Mouse (Mus musculus): ENCODE measurements at regions not wholly inside any gene's neighbourhood (a gene's known extent, or its start where the extent isn't known, plus 50 kb on each side); places are given as distances from the start of the nearest gene placed in this dataset.

- H3K9ac ChIP-seq (ENCODE audit: low read length) = no peak overlapping the region
- H3K27ac ChIP-seq (ENCODE audit: low read length) = no peak overlapping the region
- ATAC-seq (ENCODE audit: low read depth) = no peak
- no peak overlapping the region for H3K4me3 ChIP-seq (ENCODE audit: low read length)
- H3K4me2 ChIP-seq (ENCODE audit: low read depth, low read length) = no peak overlapping the region
- H3K27me3 ChIP-seq (ENCODE audit: control insufficient read depth, insufficient read depth, low read depth, low read length) = peaks cover 4% of the 10 kb centered on the region; the same call in 1 of the 2 replicates
- WGBS = 43% methylated on average over 7 of the region's 7 CpGs
- no peaks in the 10 kb centered on the region for H3K4me1 ChIP-seq (replicated peaks; ENCODE audit: control insufficient read depth, insufficient read depth, low read length)
- no peaks in the 10 kb centered on the region for H3K36me3 ChIP-seq (ENCODE audit: control insufficient read depth, insufficient read depth, low read length)
- no peaks in the 10 kb centered on the region for H3K9me3 ChIP-seq (ENCODE audit: control insufficient read depth, low read length)
These were observed 234.7 kb upstream of the Hnrnpa3 start for GRCm38 (mm10) chr2:75424363-75424762.

GRCm38 (mm10) chr2:75424911-75425310, 234.2 kb upstream of the Hnrnpa3 start:
- Histone ChIP-seq H3K4me2 (ENCODE audit: low read depth, low read length) (no peak overlapping the region), H3K9me3 (ENCODE audit: control insufficient read depth, low read length) (no peaks in the 10 kb centered on the region), H3K36me3 (ENCODE audit: control insufficient read depth, insufficient read depth, low read length) (no peaks in the 10 kb centered on the region), H3K27me3 (ENCODE audit: control insufficient read depth, insufficient read depth, low read depth, low read length) (peaks cover 4% of the 10 kb centered on the region; the same call in 1 of the 2 replicates), H3K9ac (ENCODE audit: low read length) (no peak overlapping the region), H3K27ac (ENCODE audit: low read length) (no peak overlapping the region), H3K4me1 (replicated peaks; ENCODE audit: control insufficient read depth, insufficient read depth, low read length) (no peaks in the 10 kb centered on the region), H3K4me3 (ENCODE audit: low read length) (no peak overlapping the region)
- WGBS = 69% methylated on average over 14 of the region's 14 CpGs
- ATAC-seq (ENCODE audit: low read depth) = no peak

DNA sequence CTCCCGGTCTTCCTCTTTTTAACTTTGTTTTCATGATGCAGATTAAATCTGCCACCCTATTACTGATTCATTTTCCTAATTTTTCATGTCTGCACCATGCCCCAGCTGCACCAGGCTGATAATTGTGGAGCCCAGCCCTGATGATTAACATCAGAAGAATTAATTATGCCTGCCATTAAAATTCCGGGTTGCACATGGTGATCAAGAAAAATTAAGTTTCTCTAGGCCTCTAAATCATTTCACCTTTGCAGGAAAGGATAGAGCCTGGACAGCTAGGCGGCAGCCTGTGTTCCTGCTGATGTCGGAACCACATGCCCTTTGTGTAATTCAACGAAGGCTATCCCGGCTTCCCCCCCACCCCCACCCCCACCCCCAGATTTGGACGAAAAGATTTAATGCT, 233.7 kb upstream of the Hnrnpa3 start:
- no peaks in the 10 kb centered on the region for H3K4me1 ChIP-seq (replicated peaks; ENCODE audit: control insufficient read depth, insufficient read depth, low read length)
- H3K36me3 ChIP-seq (ENCODE audit: control insufficient read depth, insufficient read depth, low read length) = no peaks in the 10 kb centered on the region
- no peak overlapping the region for H3K27ac ChIP-seq (ENCODE audit: low read length)
- H3K9ac ChIP-seq (ENCODE audit: low read length) = no peak overlapping the region
- H3K4me3 ChIP-seq (ENCODE audit: low read length) = no peak overlapping the region
- H3K4me2 ChIP-seq (ENCODE audit: low read depth, low read length) = no peak overlapping the region
- H3K27me3 ChIP-seq (ENCODE audit: control insufficient read depth, insufficient read depth, low read depth, low read length) = peaks cover 4% of the 10 kb centered on the region; the same call in 1 of the 2 replicates
- no peak for ATAC-seq (ENCODE audit: low read depth)
- 43% methylated on average over 7 of the region's 7 CpGs for WGBS
- no peaks in the 10 kb centered on the region for H3K9me3 ChIP-seq (ENCODE audit: control insufficient read depth, low read length)

GRCm38 (mm10) chr2:75425791-75426190, 233.3 kb upstream of the Hnrnpa3 start:
- H3K27me3 ChIP-seq (ENCODE audit: control insufficient read depth, insufficient read depth, low read depth, low read length) = peaks cover 4% of the 10 kb centered on the region; the same call in 1 of the 2 replicates
- no peaks in the 10 kb centered on the region for H3K36me3 ChIP-seq (ENCODE audit: control insufficient read depth, insufficient read depth, low read length)
- H3K9ac ChIP-seq (ENCODE audit: low read length) = no peak overlapping the region
- no peak overlapping the region for H3K4me2 ChIP-seq (ENCODE audit: low read depth, low read length)
- H3K27ac ChIP-seq (ENCODE audit: low read length) = no peak overlapping the region
- no peak for ATAC-seq (ENCODE audit: low read depth)
- no peaks in the 10 kb centered on the region for H3K4me1 ChIP-seq (replicated peaks; ENCODE audit: control insufficient read depth, insufficient read depth, low read length)
- H3K4me3 ChIP-seq (ENCODE audit: low read length) = no peak overlapping the region
- H3K9me3 ChIP-seq (ENCODE audit: control insufficient read depth, low read length) = no peaks in the 10 kb centered on the region
- WGBS = 62% methylated on average over 9 of the region's 9 CpGs

DNA sequence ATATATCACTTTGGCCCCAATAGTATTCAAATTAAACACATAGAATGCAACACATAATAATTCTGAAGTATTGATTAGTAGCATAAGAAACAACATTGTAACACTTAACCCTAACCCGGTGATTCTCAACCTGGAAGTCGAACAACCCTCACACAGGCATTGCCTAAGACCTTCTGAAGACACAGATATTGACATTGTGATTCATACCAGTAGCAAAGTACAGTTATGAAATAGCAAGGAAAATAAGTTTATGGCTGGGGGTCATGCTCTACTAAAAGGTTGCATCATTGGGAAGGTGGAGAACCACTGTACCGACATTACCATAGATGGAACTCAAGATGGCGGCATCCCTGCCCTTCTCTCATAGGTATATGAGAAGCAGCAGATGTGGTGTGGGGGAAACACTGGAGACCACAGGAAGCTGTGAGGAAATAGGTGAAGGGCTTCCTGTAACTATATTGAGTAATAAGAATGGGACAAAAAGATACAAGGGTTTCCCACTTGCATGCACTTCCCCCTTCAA, 231.1 kb upstream of the Hnrnpa3 start:
- no peaks in the 10 kb centered on the region for H3K36me3 ChIP-seq (ENCODE audit: control insufficient read depth, insufficient read depth, low read length)
- H3K4me2 ChIP-seq (ENCODE audit: low read depth, low read length) = no peak overlapping the region
- H3K27me3 ChIP-seq (ENCODE audit: control insufficient read depth, insufficient read depth, low read depth, low read length) = peaks cover 4% of the 10 kb centered on the region; the same call in 1 of the 2 replicates
- no peak overlapping the region for H3K4me3 ChIP-seq (ENCODE audit: low read length)
- H3K27ac ChIP-seq (ENCODE audit: low read length) = no peak overlapping the region
- H3K9ac ChIP-seq (ENCODE audit: low read length) = no peak overlapping the region
- H3K9me3 ChIP-seq (ENCODE audit: control insufficient read depth, low read length) = no peaks in the 10 kb centered on the region
- no peak for ATAC-seq (ENCODE audit: low read depth)
- H3K4me1 ChIP-seq (replicated peaks; ENCODE audit: control insufficient read depth, insufficient read depth, low read length) = no peaks in the 10 kb centered on the region
- 97% methylated on average over 4 of the region's 4 CpGs for WGBS

DNA sequence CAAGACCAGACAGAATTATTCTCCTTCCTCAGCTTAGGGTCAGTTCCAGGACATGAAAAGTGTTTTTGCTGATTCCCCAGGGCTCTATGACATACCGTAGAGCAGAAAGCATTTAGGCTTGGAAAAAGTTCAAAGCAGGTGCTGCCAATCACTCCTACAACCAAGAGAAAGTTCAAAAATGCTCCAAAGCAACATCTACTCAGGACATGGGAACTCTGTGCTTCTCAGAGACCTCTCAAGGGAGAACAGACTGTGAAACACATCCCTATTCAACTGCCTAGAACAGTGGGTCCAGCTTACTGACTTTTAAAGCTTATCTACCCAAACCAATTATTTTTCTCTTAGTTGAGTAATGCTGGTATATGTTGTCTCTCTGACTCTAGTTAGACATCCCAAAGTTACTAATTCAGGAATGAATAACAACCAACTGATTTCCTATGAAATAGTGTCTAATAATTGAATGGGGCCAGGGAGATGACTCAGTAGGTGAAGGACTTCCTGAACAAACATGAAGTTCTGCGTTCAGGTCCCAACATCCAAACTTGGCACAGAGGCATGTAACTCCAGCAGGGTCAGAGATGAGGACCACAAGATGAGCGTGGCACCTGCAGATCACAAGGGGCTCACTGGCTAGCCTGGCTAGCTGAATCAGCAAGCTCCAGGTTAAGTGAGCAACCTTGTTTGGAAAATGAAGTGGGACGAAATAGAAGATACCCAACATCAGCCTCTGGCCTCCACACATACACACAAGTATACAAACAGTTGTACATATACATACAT, 228.7 kb upstream of the Hnrnpa3 start:
- Histone ChIP-seq H3K9ac (ENCODE audit: low read length) (no peak overlapping the region), H3K4me1 (replicated peaks; ENCODE audit: control insufficient read depth, insufficient read depth, low read length) (no peaks in the 10 kb centered on the region), H3K9me3 (ENCODE audit: control insufficient read depth, low read length) (no peaks in the 10 kb centered on the region), H3K27ac (ENCODE audit: low read length) (no peak overlapping the region), H3K27me3 (ENCODE audit: control insufficient read depth, insufficient read depth, low read depth, low read length) (no peaks in the 10 kb centered on the region), H3K4me2 (ENCODE audit: low read depth, low read length) (no peak overlapping the region), H3K4me3 (ENCODE audit: low read length) (no peak overlapping the region), H3K36me3 (ENCODE audit: control insufficient read depth, insufficient read depth, low read length) (no peaks in the 10 kb centered on the region)
- no peak for ATAC-seq (ENCODE audit: low read depth)
- 65% methylated on average over 4 of the region's 4 CpGs for WGBS

GRCm38 (mm10) chr2:75431981-75432380, 227.1 kb upstream of the Hnrnpa3 start:
- H3K4me2 ChIP-seq (ENCODE audit: low read depth, low read length) = no peak overlapping the region
- H3K27me3 ChIP-seq (ENCODE audit: control insufficient read depth, insufficient read depth, low read depth, low read length) = no peaks in the 10 kb centered on the region
- WGBS = 82% methylated on average over 6 of the region's 6 CpGs
- ATAC-seq (ENCODE audit: low read depth) = no peak
- H3K9ac ChIP-seq (ENCODE audit: low read length) = no peak overlapping the region
- no peaks in the 10 kb centered on the region for H3K4me1 ChIP-seq (replicated peaks; ENCODE audit: control insufficient read depth, insufficient read depth, low read length)
- H3K4me3 ChIP-seq (ENCODE audit: low read length) = no peak overlapping the region
- H3K9me3 ChIP-seq (ENCODE audit: control insufficient read depth, low read length) = no peaks in the 10 kb centered on the region
- no peaks in the 10 kb centered on the region for H3K36me3 ChIP-seq (ENCODE audit: control insufficient read depth, insufficient read depth, low read length)
- H3K27ac ChIP-seq (ENCODE audit: low read length) = no peak overlapping the region

GRCm38 (mm10) chr2:75434521-75434920, 224.5 kb upstream of the Hnrnpa3 start:
- no peak overlapping the region for H3K9ac ChIP-seq (ENCODE audit: low read length)
- H3K27me3 ChIP-seq (ENCODE audit: control insufficient read depth, insufficient read depth, low read depth, low read length) = no peaks in the 10 kb centered on the region
- no peak overlapping the region for H3K4me3 ChIP-seq (ENCODE audit: low read length)
- no peak overlapping the region for H3K4me2 ChIP-seq (ENCODE audit: low read depth, low read length)
- no peaks in the 10 kb centered on the region for H3K36me3 ChIP-seq (ENCODE audit: control insufficient read depth, insufficient read depth, low read length)
- 65% methylated on average over 17 of the region's 17 CpGs for WGBS
- ATAC-seq (ENCODE audit: low read depth) = no peak
- no peaks in the 10 kb centered on the region for H3K9me3 ChIP-seq (ENCODE audit: control insufficient read depth, low read length)
- H3K27ac ChIP-seq (ENCODE audit: low read length) = no peak overlapping the region
- no peaks in the 10 kb centered on the region for H3K4me1 ChIP-seq (replicated peaks; ENCODE audit: control insufficient read depth, insufficient read depth, low read length)

- Histone ChIP-seq H3K4me2 (ENCODE audit: low read depth, low read length) (no peak overlapping the region), H3K4me1 (replicated peaks; ENCODE audit: control insufficient read depth, insufficient read depth, low read length) (no peaks in the 10 kb centered on the region), H3K27me3 (ENCODE audit: control insufficient read depth, insufficient read depth, low read depth, low read length) (no peaks in the 10 kb centered on the region), H3K4me3 (ENCODE audit: low read length) (no peak overlapping the region), H3K36me3 (ENCODE audit: control insufficient read depth, insufficient read depth, low read length) (no peaks in the 10 kb centered on the region), H3K27ac (ENCODE audit: low read length) (no peak overlapping the region), H3K9me3 (ENCODE audit: control insufficient read depth, low read length) (no peaks in the 10 kb centered on the region), H3K9ac (ENCODE audit: low read length) (no peak overlapping the region)
- WGBS = 46% methylated on average over 10 of the region's 10 CpGs
- peak; percentile 51 for ATAC-seq (ENCODE audit: low read depth)
These were observed 219.4 kb upstream of the Hnrnpa3 start for GRCm38 (mm10) chr2:75439522-75440230.

All from lung, embryonic 16.5 days (tissue).